Comparison of ENCODE assay signal across 8 mouse cellular contexts in the genomic region with DNA sequence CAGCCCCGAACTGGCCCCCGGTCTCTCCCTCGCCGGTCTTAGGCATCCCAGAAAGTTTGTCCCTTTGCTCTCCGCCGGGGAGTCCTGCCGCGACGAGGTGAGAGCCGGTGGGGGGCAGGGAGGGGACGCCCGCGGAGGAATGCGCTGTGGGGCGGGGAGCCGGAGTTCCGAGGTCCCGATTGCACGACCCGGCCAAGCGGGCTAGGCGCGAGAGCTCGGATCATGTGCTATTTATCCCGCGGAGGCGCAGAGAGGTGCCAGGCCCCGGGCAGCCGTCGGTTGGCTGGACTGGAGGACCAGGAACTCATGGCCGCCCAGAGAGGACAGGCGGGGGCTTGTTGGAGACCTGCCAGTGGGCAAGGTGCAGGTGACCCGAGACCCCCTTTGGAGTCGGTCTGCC. TPM values are rescaled to one million over a fixed set of nuclear protein-coding genes. Genes with fewer than 3 reads are reported as not detected.
DNase-seq lines count a peak whose midpoint lies in the region; ATAC-seq lines count a peak whose summit lies in the region.

No protein-coding gene starts in this region.

- peaks cover 20% of the 10 kb centered on the region for H3K36me3 ChIP-seq in hindbrain, embryonic 14.5 days (replicated peaks; ENCODE audit: control insufficient read depth, insufficient read depth)
- H3K36me3 ChIP-seq in megakaryocyte, embryonic 14.5 days (replicated peaks; ENCODE audit: low read length) = peaks cover 22% of the 10 kb centered on the region

- H3K27ac ChIP-seq in hindbrain, embryonic 14.5 days = peak overlapping the region; percentile 95

- intact Hi-C loops in left cerebral cortex, postnatal 14 days (cut with DNase I) = no loop called here

- H3K9ac ChIP-seq in hindbrain, embryonic 14.5 days = peak overlapping the region; percentile 95

- H3K4me1 ChIP-seq in hindbrain, embryonic 14.5 days (replicated peaks; ENCODE audit: control insufficient read depth, insufficient read depth, low read length) = peaks cover 21% of the 10 kb centered on the region
- peaks cover 28% of the 10 kb centered on the region for H3K4me1 ChIP-seq in megakaryocyte, embryonic 14.5 days

- under 1% methylated on average over 33 of the region's 34 CpGs for WGBS in hindbrain, embryonic 14.5 days

- ATAC-seq in hindbrain, embryonic 14.5 days (ENCODE audit: low FRiP score) = peak; percentile 46; the same call in 1 of the 2 replicates

- peak; percentile 70 for DNase-seq in NIH3T3 (ENCODE audit: low read depth)
- peak; percentile 75 to 77 for DNase-seq in cerebellum, postnatal 10 days
- peak; percentile 45 to 54 for DNase-seq in frontal cortex, postnatal 36 days (ENCODE audit: low spot score in 2 of 2)
- no peak for DNase-seq in hindbrain, embryonic 14.5 days (ENCODE audit: low spot score)
- DNase-seq in left cerebral cortex, postnatal 14 days (ENCODE audit: low spot score in 2 of 2) = peak; percentile 44 to 47
- peak; percentile 55 for DNase-seq in right cerebral cortex, postnatal 25 days
- DNase-seq in urinary bladder, postnatal 4 days (ENCODE audit: low spot score in 2 of 2) = peak; percentile 66 to 71

- H3K9me3 ChIP-seq in hindbrain, embryonic 14.5 days (ENCODE audit: control insufficient read depth, low read length) = no peaks in the 10 kb centered on the region
- H3K9me3 ChIP-seq in megakaryocyte, embryonic 14.5 days = no peaks in the 10 kb centered on the region

- H3K4me2 ChIP-seq in hindbrain, embryonic 14.5 days (replicated peaks) = peak overlapping the region; percentile 91

- no peaks in the 10 kb centered on the region for H3K27me3 ChIP-seq in hindbrain, embryonic 14.5 days (ENCODE audit: control insufficient read depth, insufficient read depth, low read length)
- H3K27me3 ChIP-seq in megakaryocyte, embryonic 14.5 days (replicated peaks) = peaks cover 53% of the 10 kb centered on the region

- peak overlapping the region; percentile 99 for H3K4me3 ChIP-seq in hindbrain, embryonic 14.5 days (replicated peaks; ENCODE audit: low read length)
- H3K4me3 ChIP-seq in megakaryocyte, embryonic 14.5 days (replicated peaks) = peak overlapping the region; percentile 95

RNA-seq across cellular contexts. Expression of a gene that starts 0.3 kb away (rescaled TPM):
- 4.9 and 6.8 TPM in 2 replicates for polyA plus RNA-seq in hindbrain, embryonic 14.5 days (2014; fragmentation: Nextera tagmentation; extraction: Ambion mirVana)
- total RNA-seq in left cerebral cortex, postnatal 14 days (2021) = 10 to 100 TPM; 43.9 to 46.0 TPM
- 6.4 and 13.9 TPM in 2 replicates for polyA plus RNA-seq in megakaryocyte, embryonic 14.5 days (2012; ENCODE audit: insufficient read depth, low replicate concordance)

RNA-seq across cellular contexts. Expression of a gene that starts 0.7 kb away (rescaled TPM):
- polyA plus RNA-seq in hindbrain, embryonic 14.5 days (2014; fragmentation: Nextera tagmentation; extraction: Ambion mirVana) = 1.4 and 1.9 TPM in 2 replicates
- 1 to 10 TPM; 1.4 to 1.6 TPM for total RNA-seq in left cerebral cortex, postnatal 14 days (2021)
- polyA plus RNA-seq in megakaryocyte, embryonic 14.5 days (2012; ENCODE audit: insufficient read depth, low replicate concordance) = not detected in 2 replicates

RNA-seq across cellular contexts. Expression of a gene that starts 12.7 kb away (rescaled TPM):
- 24.2 and 26.1 TPM in 2 replicates for polyA plus RNA-seq in hindbrain, embryonic 14.5 days (2014; fragmentation: Nextera tagmentation; extraction: Ambion mirVana)
- total RNA-seq in left cerebral cortex, postnatal 14 days (2021) = 100 to 1,000 TPM; 217 to 223 TPM
- 22.6 and 68.5 TPM in 2 replicates for polyA plus RNA-seq in megakaryocyte, embryonic 14.5 days (2012; ENCODE audit: insufficient read depth, low replicate concordance)

RNA-seq across cellular contexts. Expression of a gene that starts 31.4 kb away (rescaled TPM):
- 94.8 and 115 TPM in 2 replicates for polyA plus RNA-seq in hindbrain, embryonic 14.5 days (2014; fragmentation: Nextera tagmentation; extraction: Ambion mirVana)
- 10 to 100 TPM; 53.5 to 53.8 TPM for total RNA-seq in left cerebral cortex, postnatal 14 days (2021)
- polyA plus RNA-seq in megakaryocyte, embryonic 14.5 days (2012; ENCODE audit: insufficient read depth, low replicate concordance) = 40.5 and 288 TPM in 2 replicates

RNA-seq across cellular contexts. Expression of a gene that starts 43.6 kb away (rescaled TPM):
- polyA plus RNA-seq in hindbrain, embryonic 14.5 days (2014; fragmentation: Nextera tagmentation; extraction: Ambion mirVana) = 6.4 and 7.8 TPM in 2 replicates
- total RNA-seq in left cerebral cortex, postnatal 14 days (2021) = 1 to 10 TPM; 8.3 to 8.6 TPM
- polyA plus RNA-seq in megakaryocyte, embryonic 14.5 days (2012; ENCODE audit: insufficient read depth, low replicate concordance) = 4.2 and 8.4 TPM in 2 replicates
